Mouse (Mus musculus): Measurements from ENCODE around the gene Tnfrsf13c. TPM values are rescaled to one million over a fixed set of nuclear protein-coding genes. Genes with fewer than 3 reads are reported as not detected.

Gene Tnfrsf13c
- polyA plus RNA-seq (2012; ENCODE audit: insufficient read depth, low replicate concordance) = not detected in 2 replicates

DNA sequence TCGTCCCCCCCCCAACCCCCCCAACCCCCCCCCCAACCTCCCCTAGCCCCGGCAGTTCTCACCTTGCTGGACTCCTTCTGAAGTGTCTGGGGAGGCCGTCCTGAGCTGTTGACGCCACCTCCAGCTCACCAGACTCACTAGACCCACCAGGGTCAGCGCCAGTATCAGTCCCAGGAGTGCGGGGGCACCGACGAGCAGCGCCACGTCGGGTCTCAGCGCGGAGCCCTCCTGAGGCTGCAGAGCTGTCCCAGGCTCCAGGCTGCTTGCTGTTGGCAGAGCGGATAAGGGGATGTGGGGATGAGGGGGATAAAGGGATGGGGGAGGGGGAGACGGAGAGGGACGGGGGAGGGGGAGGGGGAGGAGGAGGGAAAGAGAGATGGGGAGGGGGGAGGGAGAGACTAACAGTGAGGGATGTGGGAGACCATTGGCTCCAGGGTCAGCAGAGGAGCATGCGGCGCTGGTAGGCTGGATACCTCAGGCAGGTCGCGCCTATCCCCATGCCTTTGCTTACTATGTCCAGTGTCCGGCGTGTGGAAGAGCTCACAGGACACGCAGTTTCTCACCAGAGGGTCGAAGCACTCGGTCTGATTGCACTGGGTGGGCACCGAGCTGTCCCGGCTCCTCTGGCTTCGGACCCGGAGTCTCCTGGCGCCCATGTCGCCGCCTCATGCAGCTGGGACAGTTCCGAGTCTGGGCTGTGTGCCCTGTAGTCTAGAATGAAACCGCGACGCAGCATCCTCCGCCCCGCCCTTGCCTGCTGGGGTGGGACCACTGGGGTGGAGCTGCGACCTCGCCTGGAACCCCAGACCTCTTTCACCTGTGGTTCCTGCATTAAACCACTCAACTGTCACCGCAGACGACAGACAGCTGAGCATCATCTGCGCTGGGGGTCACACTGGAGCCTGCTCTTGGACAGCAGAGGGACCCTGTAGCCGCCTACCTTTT lies at the start of gene Tnfrsf13c:
Tnfrsf13c (minus strand) TSS at position 713 of the 945 bp plus-strand sequence.
- no peaks in the 10 kb centered on the region for H3K9me3 ChIP-seq
- H3K27me3 ChIP-seq (replicated peaks) = peaks cover 66% of the 10 kb centered on the region

GRCm38 (mm10) chr15:82272295-82272694 lies 48.1 kb upstream of the Tnfrsf13c start:
- Histone ChIP-seq H3K27me3 (replicated peaks) (peaks cover 85% of the 10 kb centered on the region), H3K4me1 (peaks cover 28% of the 10 kb centered on the region), H3K4me3 (replicated peaks) (no peak overlapping the region), H3K36me3 (replicated peaks; ENCODE audit: low read length) (no peaks in the 10 kb centered on the region), H3K9me3 (no peaks in the 10 kb centered on the region)
- TF ChIP-seq FLI1 (IDR thresholded peaks at IDR 0.05; ENCODE audit: low read length) = no peak
- no peak for TF ChIP-seq GATA1 (IDR thresholded peaks at IDR 0.05; ENCODE audit: borderline replicate concordance, low read length)

More for the DNA sequence above, at the start of gene Tnfrsf13c:
- no peaks in the 10 kb centered on the region for H3K36me3 ChIP-seq (replicated peaks; ENCODE audit: low read length)
- H3K4me3 ChIP-seq (replicated peaks) = peak within 1 kb of the TSS; percentile 90
- TF ChIP-seq GATA1 (IDR thresholded peaks at IDR 0.05; ENCODE audit: borderline replicate concordance, low read length) = no peak
- TF ChIP-seq FLI1 (IDR thresholded peaks at IDR 0.05; ENCODE audit: low read length) = no peak
- peaks cover 38% of the 10 kb centered on the region for H3K4me1 ChIP-seq

GRCm38 (mm10) chr15:82271201-82271600 lies 47.0 kb upstream of the Tnfrsf13c start:
- Histone ChIP-seq H3K27me3 (replicated peaks) (peaks cover 76% of the 10 kb centered on the region), H3K4me3 (replicated peaks) (no peak overlapping the region), H3K9me3 (no peaks in the 10 kb centered on the region), H3K36me3 (replicated peaks; ENCODE audit: low read length) (no peaks in the 10 kb centered on the region), H3K4me1 (peaks cover 20% of the 10 kb centered on the region)
- TF ChIP-seq GATA1 (IDR thresholded peaks at IDR 0.05; ENCODE audit: borderline replicate concordance, low read length) (no peak), FLI1 (IDR thresholded peaks at IDR 0.05; ENCODE audit: low read length) (no peak)

GRCm38 (mm10) chr15:82268783-82269182 lies 44.6 kb upstream of the Tnfrsf13c start:
- TF ChIP-seq GATA1 (IDR thresholded peaks at IDR 0.05; ENCODE audit: borderline replicate concordance, low read length) = no peak
- no peak for TF ChIP-seq FLI1 (IDR thresholded peaks at IDR 0.05; ENCODE audit: low read length)
- Histone ChIP-seq H3K36me3 (replicated peaks; ENCODE audit: low read length) (no peaks in the 10 kb centered on the region), H3K9me3 (no peaks in the 10 kb centered on the region), H3K4me1 (0 out of 2 replicates have a peak, but pooled peaks cover 7% of the 10 kb centered on the region), H3K4me3 (replicated peaks) (no peak overlapping the region), H3K27me3 (replicated peaks) (peaks cover 68% of the 10 kb centered on the region)

DNA sequence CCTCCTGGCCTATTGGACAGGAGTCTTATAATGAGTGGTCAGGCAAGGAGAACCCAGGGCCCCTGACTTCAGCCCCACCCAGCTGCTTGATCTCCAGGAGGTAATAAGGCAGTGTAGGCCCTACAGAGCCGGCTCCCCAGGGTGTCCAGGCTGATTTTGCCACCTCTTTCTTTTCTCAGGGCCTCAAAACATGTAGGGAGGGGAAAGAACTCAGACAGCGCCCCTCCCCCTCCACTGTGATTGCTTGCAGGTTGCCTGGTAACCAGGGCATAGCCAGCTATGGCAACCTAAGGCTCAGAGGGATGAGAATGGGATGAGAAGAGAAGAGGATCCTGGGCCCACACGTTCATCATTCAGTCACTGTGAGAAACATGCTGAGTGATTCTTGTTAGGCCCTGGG lies 44.0 kb upstream of the Tnfrsf13c start:
- H3K4me1 ChIP-seq = 0 out of 2 replicates have a peak, but pooled peaks cover 7% of the 10 kb centered on the region
- H3K36me3 ChIP-seq (replicated peaks; ENCODE audit: low read length) = no peaks in the 10 kb centered on the region
- H3K4me3 ChIP-seq (replicated peaks) = no peak overlapping the region
- no peaks in the 10 kb centered on the region for H3K9me3 ChIP-seq
- peaks cover 64% of the 10 kb centered on the region for H3K27me3 ChIP-seq (replicated peaks)
- no peak for TF ChIP-seq GATA1 (IDR thresholded peaks at IDR 0.05; ENCODE audit: borderline replicate concordance, low read length)
- TF ChIP-seq FLI1 (IDR thresholded peaks at IDR 0.05; ENCODE audit: low read length) = no peak

GRCm38 (mm10) chr15:82266356-82266755 lies 42.2 kb upstream of the Tnfrsf13c start:
- Histone ChIP-seq H3K27me3 (replicated peaks) (peaks cover 54% of the 10 kb centered on the region), H3K9me3 (no peaks in the 10 kb centered on the region), H3K4me1 (no peaks in the 10 kb centered on the region), H3K4me3 (replicated peaks) (no peak overlapping the region), H3K36me3 (replicated peaks; ENCODE audit: low read length) (no peaks in the 10 kb centered on the region)
- no peak for TF ChIP-seq GATA1 (IDR thresholded peaks at IDR 0.05; ENCODE audit: borderline replicate concordance, low read length)
- no peak for TF ChIP-seq FLI1 (IDR thresholded peaks at IDR 0.05; ENCODE audit: low read length)

GRCm38 (mm10) chr15:82259510-82259909 lies 35.3 kb upstream of the Tnfrsf13c start:
- no peaks in the 10 kb centered on the region for H3K36me3 ChIP-seq (replicated peaks; ENCODE audit: low read length)
- no peak overlapping the region for H3K4me3 ChIP-seq (replicated peaks)
- peaks cover 5% of the 10 kb centered on the region; the same call in 1 of the 2 replicates for H3K4me1 ChIP-seq
- peaks cover 6% of the 10 kb centered on the region for H3K9me3 ChIP-seq
- TF ChIP-seq FLI1 (IDR thresholded peaks at IDR 0.05; ENCODE audit: low read length) (no peak), GATA1 (IDR thresholded peaks at IDR 0.05; ENCODE audit: borderline replicate concordance, low read length) (no peak)
- H3K27me3 ChIP-seq (replicated peaks) = peaks cover 67% of the 10 kb centered on the region

DNA sequence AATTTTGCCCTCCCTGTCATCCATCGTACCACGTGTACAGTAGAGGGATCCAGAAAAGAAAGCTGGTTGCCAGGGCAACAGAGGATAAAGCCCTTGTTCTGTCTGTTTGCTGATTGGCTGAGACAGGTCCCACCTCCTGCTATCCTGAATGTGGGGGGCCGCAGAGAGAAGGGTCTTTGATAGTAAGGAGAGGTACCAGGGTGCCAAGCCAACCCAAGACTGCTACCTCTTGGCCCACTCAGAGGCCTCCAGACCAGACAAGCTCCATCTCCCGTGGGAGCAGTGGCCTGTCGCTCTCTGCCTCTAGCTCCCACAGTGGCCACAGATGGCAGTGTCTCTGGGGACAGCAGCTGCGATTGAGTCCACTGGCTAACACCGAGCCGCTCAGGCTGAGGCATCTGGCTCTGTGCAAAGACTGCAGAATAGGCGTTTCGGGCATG lies 31.8 kb upstream of the Tnfrsf13c start:
- peaks cover 53% of the 10 kb centered on the region for H3K27me3 ChIP-seq (replicated peaks)
- H3K4me1 ChIP-seq = peaks cover 5% of the 10 kb centered on the region; the same call in 1 of the 2 replicates
- TF ChIP-seq FLI1 (IDR thresholded peaks at IDR 0.05; ENCODE audit: low read length) = no peak
- TF ChIP-seq GATA1 (IDR thresholded peaks at IDR 0.05; ENCODE audit: borderline replicate concordance, low read length) = no peak

DNA sequence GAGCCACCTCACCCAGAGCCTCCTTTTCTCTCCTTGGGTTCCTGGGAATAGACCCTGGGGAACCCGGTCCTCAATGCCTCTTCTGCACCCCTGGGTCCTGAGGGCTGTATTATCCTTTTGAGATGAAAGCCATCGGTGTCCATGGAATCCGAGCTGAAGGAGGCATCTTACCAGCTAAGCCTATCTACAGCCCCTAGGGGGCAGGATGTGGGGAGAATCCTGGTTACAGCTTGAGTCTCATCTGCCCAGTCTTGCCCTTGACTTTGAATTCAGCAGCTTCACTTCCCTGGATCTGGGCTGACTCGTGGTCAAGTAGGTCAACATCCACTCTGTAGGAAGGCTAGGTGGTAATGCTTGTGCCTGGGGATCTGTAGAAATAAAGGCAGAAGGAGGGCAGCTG lies 31.1 kb upstream of the Tnfrsf13c start:
- peaks cover 47% of the 10 kb centered on the region for H3K27me3 ChIP-seq (replicated peaks)
- H3K36me3 ChIP-seq (replicated peaks; ENCODE audit: low read length) = no peaks in the 10 kb centered on the region
- H3K4me1 ChIP-seq = peaks cover 5% of the 10 kb centered on the region; the same call in 1 of the 2 replicates
- H3K9me3 ChIP-seq = peaks cover 17% of the 10 kb centered on the region
- TF ChIP-seq FLI1 (IDR thresholded peaks at IDR 0.05; ENCODE audit: low read length) (no peak), GATA1 (IDR thresholded peaks at IDR 0.05; ENCODE audit: borderline replicate concordance, low read length) (no peak)
- H3K4me3 ChIP-seq (replicated peaks) = no peak overlapping the region

More for the DNA sequence above, 31.8 kb upstream of the Tnfrsf13c start:
- H3K9me3 ChIP-seq = peaks cover 17% of the 10 kb centered on the region
- no peaks in the 10 kb centered on the region for H3K36me3 ChIP-seq (replicated peaks; ENCODE audit: low read length)
- no peak overlapping the region for H3K4me3 ChIP-seq (replicated peaks)

- Histone ChIP-seq H3K4me1 (no peaks in the 10 kb centered on the region), H3K4me3 (replicated peaks) (no peak within 1 kb of the TSS), H3K9me3 (peaks cover 11% of the 10 kb centered on the region), H3K36me3 (replicated peaks; ENCODE audit: low read length) (no peaks in the 10 kb centered on the region), H3K27me3 (replicated peaks) (peaks cover 28% of the 10 kb centered on the region)
- TF ChIP-seq FLI1 (IDR thresholded peaks at IDR 0.05; ENCODE audit: low read length) (no peak), GATA1 (IDR thresholded peaks at IDR 0.05; ENCODE audit: borderline replicate concordance, low read length) (no peak)
Observed at GRCm38 (mm10) chr15:82252097-82252496, 27.9 kb upstream of the Tnfrsf13c start, which contains the start of gene 1500009C09Rik. Gene 1500009C09Rik (plus strand): TSS chr15:82252397.

All from megakaryocyte, embryonic 14.5 days (primary cell).